Mouse (Mus musculus) liver, embryonic 11.5 days (tissue): ENCODE measurements at regions not wholly inside any gene's neighbourhood (a gene's known extent, or its start where the extent isn't known, plus 50 kb on each side); places are given as distances from the start of the nearest gene placed in this dataset.

Experiments used
- ATAC-seq: fragments of 200-750 bp; cut with Nextera tagmentation; replicated peaks from 2 replicates; pipeline ENCODE4 v1.8.0; 2017; ENCODE audit warnings: moderate number of reproducible peaks, mild to moderate bottlenecking, moderate TSS enrichment, moderate library complexity; ENCODE audit not compliant: low FRiP score
- DNase-seq: peaks from one replicate; pipeline ENCODE4 v3.0.0-alpha.2; 2017; ENCODE audit warnings: low spot score
- H3K27ac ChIP-seq: fragments of 300-500 bp; sonication (generic); 2 replicates; pipeline ENCODE4 v1.5.1; 2014; ENCODE audit warnings: mild to moderate bottlenecking, low read depth, low read length, control low read depth
- H3K27me3 ChIP-seq: fragments of 300-500 bp; sonication (generic); replicated peaks from 2 replicates; pipeline ENCODE4 v1.6.1; 2014; ENCODE audit warnings: low read length, mixed read lengths; ENCODE audit not compliant: control insufficient read depth, insufficient read depth
- H3K36me3 ChIP-seq: fragments of 300-500 bp; sonication (generic); 2 replicates; pipeline ENCODE4 v1.6.1; 2014; ENCODE audit warnings: mild to moderate bottlenecking, low read length, moderate library complexity, mixed read lengths; ENCODE audit not compliant: control insufficient read depth, insufficient read depth
- H3K4me1 ChIP-seq: fragments of 300-500 bp; sonication (generic); replicated peaks from 2 replicates; pipeline ENCODE4 v1.6.1; 2014; ENCODE audit warnings: low read length, mixed read lengths; ENCODE audit not compliant: control insufficient read depth, insufficient read depth
- H3K4me2 ChIP-seq: fragments of 300-500 bp; sonication (generic); 2 replicates; pipeline ENCODE4 v1.6.1; 2014; ENCODE audit warnings: mild to moderate bottlenecking, control low read depth, moderate library complexity
- H3K4me3 ChIP-seq: fragments of 300-500 bp; sonication (generic); 2 replicates; pipeline ENCODE4 v1.5.1; 2014; ENCODE audit warnings: low read depth, low read length, control low read depth
- H3K9ac ChIP-seq: fragments of 300-500 bp; sonication (generic); 2 replicates; pipeline ENCODE4 v1.6.1; 2014; ENCODE audit warnings: low read depth, low read length, control low read depth
- H3K9me3 ChIP-seq: fragments of 300-500 bp; sonication (generic); 2 replicates; pipeline ENCODE4 v1.6.1; 2016; ENCODE audit warnings: low read length, inconsistent platforms, mixed read lengths; ENCODE audit not compliant: control insufficient read depth
- WGBS: fragments of 180-500 bp; shearing (Covaris S2); extraction: QIAGEN DNeasy Blood & Tissue Kit; methylation state at CpG from one replicate; pipeline ENCODE4 v1.1.7; 2014; 5-methylcytosine and 5-hydroxymethylcytosine counted together

DNA sequence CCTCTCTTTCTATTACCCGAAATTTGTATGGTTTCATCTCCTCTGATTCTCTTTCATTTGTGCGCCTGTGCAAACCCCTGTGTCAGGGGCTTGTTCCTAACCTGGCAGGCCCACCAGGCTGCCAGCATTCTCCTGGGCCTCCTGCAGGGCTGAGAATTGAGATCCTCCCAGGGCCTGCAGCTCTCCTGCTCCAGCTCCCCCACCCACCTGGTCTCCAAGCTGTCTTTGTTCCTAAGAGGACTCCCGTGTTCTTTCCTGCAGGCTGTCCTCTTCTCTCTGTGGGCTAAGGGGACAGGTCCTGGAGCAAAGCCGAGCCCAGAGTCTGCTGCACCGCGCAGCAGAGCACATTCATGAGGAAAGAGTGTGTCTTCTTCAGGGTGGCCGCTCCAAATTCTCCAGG is 163.3 kb upstream of the Gm4791 start:
- 38% methylated on average over 7 of the region's 7 CpGs for WGBS
- no peak for ATAC-seq

DNA sequence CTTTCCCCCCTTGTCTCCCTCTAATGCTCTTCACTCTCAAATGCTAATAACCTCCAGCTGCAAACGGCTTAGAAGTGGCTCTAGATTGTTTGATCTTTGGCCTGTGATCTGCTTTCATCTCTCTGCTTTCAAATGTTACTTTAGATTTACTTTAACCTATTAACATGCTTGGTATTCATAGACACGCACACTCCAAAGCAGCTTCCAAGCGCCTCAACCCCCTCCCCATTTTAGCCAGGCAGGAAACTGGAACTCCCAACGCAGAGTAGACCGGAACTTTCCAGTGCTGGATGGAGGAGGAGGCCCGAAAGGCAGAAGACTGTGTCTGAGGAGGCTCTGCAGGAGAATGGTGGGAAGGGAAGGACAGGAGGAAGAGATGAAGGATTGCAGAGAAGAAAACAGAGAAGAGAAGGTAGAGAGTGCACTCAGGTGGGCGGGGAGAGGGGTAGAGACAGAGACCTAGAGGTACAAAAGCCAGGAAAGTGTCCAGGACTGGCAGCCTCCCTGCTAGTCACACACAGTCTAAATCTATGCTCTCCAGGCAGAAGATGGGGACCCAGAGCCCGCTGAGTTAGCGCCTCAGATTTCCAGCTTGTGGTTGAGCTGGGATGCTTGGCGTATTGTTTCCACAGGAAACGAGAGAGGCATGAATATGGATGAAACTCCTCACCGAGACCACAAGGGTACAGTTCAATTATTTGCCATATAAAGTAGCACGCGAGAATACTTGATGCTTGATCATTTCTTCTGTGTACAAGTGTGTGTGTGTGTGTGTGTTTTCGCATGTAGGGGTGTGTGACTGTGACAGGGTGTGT is 167.6 kb upstream of the Gm4791 start:
- no peak overlapping the region for H3K27ac ChIP-seq
- ATAC-seq (no peak), DNase-seq (no peak)
- no peak overlapping the region for H3K4me2 ChIP-seq
- no peaks in the 10 kb centered on the region for H3K9me3 ChIP-seq
- H3K4me3 ChIP-seq, result no peak overlapping the region
- H3K4me1 ChIP-seq, result no peaks in the 10 kb centered on the region
- 49% methylated on average over 15 of the region's 15 CpGs for WGBS
- no peaks in the 10 kb centered on the region for H3K27me3 ChIP-seq
- no peaks in the 10 kb centered on the region for H3K36me3 ChIP-seq
- H3K9ac ChIP-seq, result no peak overlapping the region

More for the DNA sequence above, 163.3 kb upstream of the Gm4791 start:
- Histone ChIP-seq H3K9me3 (no peaks in the 10 kb centered on the region), H3K4me3 (no peak overlapping the region), H3K4me1 (no peaks in the 10 kb centered on the region), H3K9ac (no peak overlapping the region), H3K4me2 (no peak overlapping the region), H3K27me3 (no peaks in the 10 kb centered on the region), H3K27ac (no peak overlapping the region), H3K36me3 (no peaks in the 10 kb centered on the region)
- DNase-seq, result no peak

DNA sequence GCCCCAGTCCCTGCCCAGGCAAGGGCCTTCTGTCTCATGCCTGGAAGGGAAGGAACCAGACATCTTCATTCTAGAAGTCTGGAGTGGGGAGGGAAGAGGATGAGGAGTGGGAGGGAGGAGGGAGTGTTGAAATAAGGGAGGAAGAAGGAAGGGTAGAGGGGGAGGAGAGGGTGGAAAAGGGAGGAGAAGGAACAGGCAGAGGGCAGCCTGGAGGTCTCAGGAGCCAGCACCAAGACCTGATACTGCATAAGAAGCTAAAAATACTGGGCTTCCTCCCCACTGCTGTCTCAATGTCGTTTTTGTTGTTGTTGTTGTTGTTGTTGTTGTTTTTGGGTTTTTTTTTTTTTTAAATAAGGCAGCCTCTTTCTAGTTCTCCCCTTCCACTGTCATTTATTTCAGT is 168.2 kb upstream of the Gm4791 start:
- DNase-seq (no peak), ATAC-seq (no peak)
- Histone ChIP-seq H3K4me2 (no peak overlapping the region), H3K27me3 (no peaks in the 10 kb centered on the region), H3K4me3 (no peak overlapping the region), H3K9ac (no peak overlapping the region), H3K4me1 (no peaks in the 10 kb centered on the region), H3K9me3 (no peaks in the 10 kb centered on the region), H3K36me3 (no peaks in the 10 kb centered on the region), H3K27ac (no peak overlapping the region)
- WGBS, result 0% methylated on average over 1 of the region's 1 CpGs

DNA sequence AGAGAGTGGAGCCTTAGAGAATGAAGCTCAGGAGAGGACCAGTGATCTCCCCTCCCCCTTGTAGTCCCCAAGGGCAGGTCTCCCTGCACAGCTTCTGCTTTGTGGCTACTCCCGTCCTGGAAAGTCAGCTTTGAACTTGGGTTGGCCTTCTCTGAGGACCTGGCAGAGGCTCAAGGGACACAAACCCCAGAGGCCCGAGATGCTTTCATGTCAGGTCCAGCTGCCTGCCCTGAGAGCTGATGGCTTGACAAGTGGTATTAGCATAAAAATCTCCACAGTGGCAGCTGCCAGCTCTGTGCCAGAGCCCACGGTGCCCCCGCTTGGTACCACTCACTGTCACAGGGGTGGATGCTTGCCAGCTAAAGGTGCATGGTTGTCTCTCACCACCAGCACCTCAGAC is 173.8 kb upstream of the Gm4791 start:
- Histone ChIP-seq H3K36me3 (no peaks in the 10 kb centered on the region), H3K4me3 (no peak overlapping the region), H3K4me1 (no peaks in the 10 kb centered on the region), H3K4me2 (no peak overlapping the region), H3K9ac (no peak overlapping the region), H3K27ac (no peak overlapping the region), H3K27me3 (no peaks in the 10 kb centered on the region), H3K9me3 (no peaks in the 10 kb centered on the region)
- DNase-seq (no peak), ATAC-seq (no peak)
- 70% methylated on average over 4 of the region's 4 CpGs for WGBS

DNA sequence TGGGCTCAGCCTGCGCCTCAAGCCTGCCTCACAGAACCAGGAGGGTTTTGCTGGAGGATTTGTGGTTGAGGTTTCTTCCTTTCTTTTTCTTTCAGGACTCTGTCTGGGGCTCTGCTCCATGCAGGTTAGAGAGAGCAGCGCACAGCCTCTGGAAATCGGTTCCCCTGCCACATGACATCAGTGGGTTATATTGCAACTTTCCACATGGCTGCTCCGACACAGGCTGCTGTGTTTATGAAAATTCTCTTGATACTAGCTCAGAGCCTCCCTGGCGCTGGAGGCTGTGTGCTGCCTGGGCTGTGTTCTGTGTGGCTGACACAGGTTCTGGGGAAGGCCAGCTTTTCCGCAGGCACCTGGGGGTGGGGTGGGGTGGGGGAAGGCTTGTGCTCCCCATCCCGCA is 178.7 kb upstream of the Gm4791 start:
- Histone ChIP-seq H3K9ac (no peak overlapping the region), H3K27me3 (no peaks in the 10 kb centered on the region), H3K4me3 (no peak overlapping the region), H3K27ac (no peak overlapping the region), H3K9me3 (no peaks in the 10 kb centered on the region), H3K4me2 (no peak overlapping the region), H3K4me1 (no peaks in the 10 kb centered on the region), H3K36me3 (no peaks in the 10 kb centered on the region)
- WGBS, result 66% methylated on average over 7 of the region's 7 CpGs
- ATAC-seq, result no peak
- DNase-seq, result no peak

DNA sequence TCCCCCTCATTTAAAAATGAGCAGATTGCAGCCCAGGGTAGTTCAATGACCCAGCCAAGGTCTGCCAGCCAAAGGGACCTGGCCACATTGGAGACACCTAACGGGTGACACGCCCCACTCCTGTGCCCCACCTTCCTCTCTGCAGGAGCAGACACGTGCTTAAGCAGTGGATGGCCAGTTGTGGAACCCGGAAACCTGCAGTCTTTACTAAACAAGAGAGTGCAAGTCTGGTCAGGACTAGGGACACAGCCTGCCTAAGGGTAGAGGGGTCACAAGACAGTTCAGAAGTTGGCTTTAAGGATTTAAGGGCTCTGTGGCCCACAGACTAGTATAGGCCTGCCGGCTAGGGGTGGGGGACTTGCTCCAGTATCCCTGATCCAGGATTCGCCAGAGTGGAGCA is 179.2 kb upstream of the Gm4791 start:
- ATAC-seq (no peak), DNase-seq (no peak)
- WGBS, result 44% methylated on average over 6 of the region's 6 CpGs
- Histone ChIP-seq H3K27ac (no peak overlapping the region), H3K36me3 (no peaks in the 10 kb centered on the region), H3K27me3 (peaks cover under 1% of the 10 kb centered on the region; the same call in 1 of the 2 replicates), H3K4me1 (no peaks in the 10 kb centered on the region), H3K9me3 (no peaks in the 10 kb centered on the region), H3K4me3 (no peak overlapping the region), H3K9ac (no peak overlapping the region), H3K4me2 (no peak overlapping the region)

DNA sequence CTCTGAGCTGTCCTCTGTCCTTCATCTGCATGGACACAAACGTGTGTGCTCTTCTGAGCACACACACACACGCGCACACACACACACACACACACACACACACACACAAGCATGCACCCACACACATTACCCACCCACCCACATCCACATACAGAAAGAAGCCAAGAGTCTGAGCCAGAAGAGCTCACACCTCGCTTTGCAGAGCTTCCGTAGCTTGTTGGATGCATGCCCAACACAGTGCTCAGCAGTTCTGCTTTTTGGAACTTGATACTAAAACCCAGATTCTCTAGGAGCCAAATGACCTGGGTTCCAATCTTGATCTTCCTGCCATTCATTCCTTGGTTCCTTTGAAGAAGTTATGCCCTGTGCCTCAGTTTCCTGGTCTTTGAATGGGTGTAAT is 182.4 kb upstream of the Gm4791 start:
- DNase-seq, result no peak
- no peaks in the 10 kb centered on the region for H3K4me1 ChIP-seq
- no peak overlapping the region for H3K9ac ChIP-seq
- no peaks in the 10 kb centered on the region for H3K36me3 ChIP-seq
- ATAC-seq, result no peak
- H3K4me3 ChIP-seq, result no peak overlapping the region
- 87% methylated on average over 5 of the region's 5 CpGs for WGBS
- no peaks in the 10 kb centered on the region for H3K9me3 ChIP-seq
- no peak overlapping the region for H3K4me2 ChIP-seq
- no peak overlapping the region for H3K27ac ChIP-seq
- peaks cover 9% of the 10 kb centered on the region; the same call in 1 of the 2 replicates for H3K27me3 ChIP-seq

DNA sequence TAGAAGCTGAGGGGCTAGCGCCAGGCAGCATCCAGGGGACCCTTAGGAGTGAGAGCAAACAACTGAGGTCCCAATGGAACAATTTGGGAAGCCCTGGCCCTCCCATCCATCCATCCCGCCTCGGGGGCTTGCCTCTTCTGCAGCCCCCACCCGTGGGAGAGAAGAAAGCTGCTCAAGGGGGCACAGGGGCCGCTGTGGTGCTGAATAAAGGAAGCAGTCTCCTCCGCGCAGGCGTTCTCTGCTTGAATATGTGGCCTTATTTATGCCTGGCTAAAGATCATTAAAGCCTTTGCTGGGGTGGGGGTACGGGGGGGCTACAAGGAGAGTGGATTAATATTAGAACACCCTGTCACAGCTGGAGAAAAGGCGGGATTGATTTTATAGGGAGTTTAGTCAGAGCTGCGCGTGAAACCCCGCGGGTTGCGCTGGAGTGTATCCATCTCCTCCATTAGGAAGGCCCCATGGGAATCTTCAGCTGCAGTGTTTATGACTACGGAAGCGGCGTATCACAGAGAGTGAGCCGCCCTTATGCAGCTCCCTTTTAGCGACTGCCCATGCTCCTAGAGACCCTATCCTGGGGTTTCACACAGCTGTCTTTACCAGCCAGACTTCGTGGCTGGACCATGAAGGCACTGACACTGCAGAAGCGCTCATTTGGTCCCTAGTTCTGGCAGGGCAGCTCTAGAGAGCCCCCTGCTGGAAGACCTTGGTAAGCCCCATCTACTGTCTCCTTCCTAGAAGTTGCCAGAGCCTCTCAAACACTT is 183.9 kb upstream of the Gm4791 start:
- DNase-seq, result peak; percentile 35
- H3K4me3 ChIP-seq, result peak overlapping the region; percentile 16; the same call in 1 of the 2 replicates
- H3K27me3 ChIP-seq, result peaks cover 9% of the 10 kb centered on the region; the same call in 1 of the 2 replicates
- peak overlapping the region; percentile 30; the same call in 1 of the 2 replicates for H3K4me2 ChIP-seq
- no peaks in the 10 kb centered on the region for H3K36me3 ChIP-seq
- no peak overlapping the region for H3K27ac ChIP-seq
- no peaks in the 10 kb centered on the region for H3K4me1 ChIP-seq
- no peak overlapping the region for H3K9ac ChIP-seq
- H3K9me3 ChIP-seq, result no peaks in the 10 kb centered on the region
- no peak for ATAC-seq
- WGBS, result 19% methylated on average over 22 of the region's 22 CpGs
